8 mouse cellular contexts compared by ENCODE assay signal in the genomic region with DNA sequence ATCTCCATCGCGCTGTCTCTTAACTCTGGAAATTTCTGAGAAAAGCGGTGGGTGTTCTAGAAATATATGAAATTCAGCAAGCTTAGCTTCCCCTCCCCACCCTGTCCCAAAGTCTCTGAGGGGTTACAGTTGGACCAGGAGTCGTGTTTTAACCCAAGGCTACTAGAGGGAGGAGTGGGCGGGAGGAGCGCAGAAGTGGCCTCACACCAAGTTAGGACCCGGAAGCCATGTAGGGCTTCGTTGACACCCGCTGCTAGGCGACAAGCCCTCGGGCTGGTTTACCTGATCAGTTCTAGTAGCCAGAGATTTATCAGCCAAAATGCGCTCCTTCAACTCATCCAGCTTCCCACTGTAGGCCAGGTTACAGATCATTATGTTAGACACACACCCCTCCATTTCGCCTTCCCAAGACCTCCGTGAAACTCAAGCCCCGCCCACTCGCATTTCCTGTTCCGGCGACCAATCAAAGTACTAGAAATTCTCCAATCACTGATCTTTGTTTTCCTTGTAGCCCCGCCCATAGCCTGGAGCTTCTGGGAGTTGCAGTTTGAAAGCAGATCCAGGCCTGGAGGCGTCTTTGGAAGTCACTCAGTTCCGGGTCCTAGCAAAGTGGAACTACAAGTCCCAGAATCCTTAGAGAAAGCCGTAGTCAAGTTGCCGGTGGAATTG. TPM values are rescaled to one million over a fixed set of nuclear protein-coding genes. Genes with fewer than 3 reads are reported as not detected.
DNase-seq lines count a peak whose midpoint lies in the region; ATAC-seq lines count a peak whose summit lies in the region.

A gene (minus strand): TSS at position 457 of the 669 bp plus-strand sequence.
A gene (plus strand): TSS at position 636 of the 669 bp plus-strand sequence.

- H3K4me2 ChIP-seq in heart, embryonic 13.5 days: peak within 1 kb of the TSS; percentile 68
- peak within 1 kb of the TSS; percentile 68 for H3K4me2 ChIP-seq in liver, embryonic 12.5 days
- peak within 1 kb of the TSS; percentile 51 for H3K4me2 ChIP-seq in stomach, embryonic 15.5 days

- H3K36me3 ChIP-seq in heart, embryonic 13.5 days: peaks cover 6% of the 10 kb centered on the region; the same call in 1 of the 2 replicates
- H3K36me3 ChIP-seq in liver, embryonic 12.5 days: peaks cover 8% of the 10 kb centered on the region
- no peaks in the 10 kb centered on the region for H3K36me3 ChIP-seq in stomach, embryonic 15.5 days

- peaks cover 4% of the 10 kb centered on the region; the same call in 1 of the 2 replicates for H3K27me3 ChIP-seq in heart, embryonic 13.5 days (replicated peaks)
- H3K27me3 ChIP-seq in liver, embryonic 12.5 days (replicated peaks): no peaks in the 10 kb centered on the region
- no peaks in the 10 kb centered on the region for H3K27me3 ChIP-seq in stomach, embryonic 15.5 days (replicated peaks)

- peak; percentile 94 for DNase-seq in CD4-positive, CD25-positive, alpha-beta regulatory T cell, adult 2 months (ENCODE audit: low read depth, low spot score)
- DNase-seq in fat pad, adult 2 months (ENCODE audit: extremely low read depth, low read depth, low spot score): peak; percentile 59
- peak; percentile 94 for DNase-seq in kidney, postnatal 10 days
- DNase-seq in natural killer cell, adult 2 months (ENCODE audit: low spot score in 2 of 2): peak; percentile 88 to 90

- peak within 1 kb of the TSS; percentile 77 for H3K9ac ChIP-seq in heart, embryonic 13.5 days
- H3K9ac ChIP-seq in liver, embryonic 12.5 days: peak within 1 kb of the TSS; percentile 65
- H3K9ac ChIP-seq in stomach, embryonic 15.5 days: no peak within 1 kb of the TSS

- no peaks in the 10 kb centered on the region for H3K4me1 ChIP-seq in brown adipose tissue, adult 24 weeks (ENCODE audit: control insufficient read depth, insufficient read depth, insufficient read length, low read length)
- H3K4me1 ChIP-seq in heart, embryonic 13.5 days: peaks cover 2% of the 10 kb centered on the region; the same call in 1 of the 2 replicates
- no peaks in the 10 kb centered on the region for H3K4me1 ChIP-seq in liver, embryonic 12.5 days
- no peaks in the 10 kb centered on the region for H3K4me1 ChIP-seq in stomach, embryonic 15.5 days

- ATAC-seq in heart, embryonic 13.5 days (ENCODE audit: extremely low read depth, insufficient number of reproducible peaks, low FRiP score, low TSS enrichment): peak; percentile 92
- peak; percentile 92 for ATAC-seq in liver, embryonic 12.5 days
- peak; percentile 97 for ATAC-seq in stomach, embryonic 15.5 days (ENCODE audit: insufficient read depth, low FRiP score, low read depth)

- no peaks in the 10 kb centered on the region for H3K9me3 ChIP-seq in heart, embryonic 13.5 days
- no peaks in the 10 kb centered on the region for H3K9me3 ChIP-seq in liver, embryonic 12.5 days (replicated peaks)
- no peaks in the 10 kb centered on the region for H3K9me3 ChIP-seq in stomach, embryonic 15.5 days

- peak within 1 kb of the TSS; percentile 96 for H3K4me3 ChIP-seq in brown adipose tissue, adult 24 weeks (ENCODE audit: insufficient read depth, low read depth, low read length)
- H3K4me3 ChIP-seq in heart, embryonic 13.5 days: peak within 1 kb of the TSS; percentile 61
- peak within 1 kb of the TSS; percentile 62 for H3K4me3 ChIP-seq in liver, embryonic 12.5 days
- H3K4me3 ChIP-seq in stomach, embryonic 15.5 days (replicated peaks): peak within 1 kb of the TSS; percentile 53

- H3K27ac ChIP-seq in brown adipose tissue, adult 24 weeks (replicated peaks; ENCODE audit: low read depth, low read length): peak within 1 kb of the TSS; percentile 87
- 0 out of 2 replicates have a peak within 1 kb of the TSS, but pooled peaks have one; percentile 2 for H3K27ac ChIP-seq in heart, embryonic 13.5 days (replicated peaks)
- H3K27ac ChIP-seq in liver, embryonic 12.5 days: peak within 1 kb of the TSS; percentile 82
- no peak within 1 kb of the TSS; the same call in 1 of the 2 replicates for H3K27ac ChIP-seq in stomach, embryonic 15.5 days

- WGBS in heart, embryonic 13.5 days: 11% methylated on average over 23 of the region's 23 CpGs
- 13% methylated on average over 23 of the region's 23 CpGs for WGBS in liver, embryonic 12.5 days (ENCODE audit: insufficient replicate concordance)
- 19% methylated on average over 23 of the region's 23 CpGs for WGBS in stomach, embryonic 15.5 days

RNA-seq across cellular contexts. Expression of the first gene that starts in this region (rescaled TPM):
- 23.5 and 25.7 TPM in 2 replicates for polyA plus RNA-seq in brown adipose tissue, adult 24 weeks (2012; ENCODE audit: insufficient read depth, insufficient read length, missing spikeins)
- 30.4 and 39.4 TPM in 2 replicates for polyA plus RNA-seq in heart, embryonic 13.5 days (2015; fragmentation: Nextera tagmentation; extraction: Ambion mirVana)
- polyA plus RNA-seq in liver, embryonic 12.5 days (2016; fragmentation: Nextera tagmentation; extraction: Ambion mirVana): 41.6 and 43.8 TPM in 2 replicates
- 43.4 and 45.7 TPM in 2 replicates for polyA plus RNA-seq in stomach, embryonic 15.5 days (2015; fragmentation: Nextera tagmentation; extraction: Ambion mirVana)

RNA-seq across cellular contexts. Expression of the second gene that starts in this region (rescaled TPM):
- polyA plus RNA-seq in brown adipose tissue, adult 24 weeks (2012; ENCODE audit: insufficient read depth, insufficient read length, missing spikeins): 14.3 and 15.8 TPM in 2 replicates
- polyA plus RNA-seq in heart, embryonic 13.5 days (2015; fragmentation: Nextera tagmentation; extraction: Ambion mirVana): 11.9 and 14.3 TPM in 2 replicates
- 21.0 TPM in 2 replicates for polyA plus RNA-seq in liver, embryonic 12.5 days (2016; fragmentation: Nextera tagmentation; extraction: Ambion mirVana)
- 16.2 and 17.1 TPM in 2 replicates for polyA plus RNA-seq in stomach, embryonic 15.5 days (2015; fragmentation: Nextera tagmentation; extraction: Ambion mirVana)
